Mouse (Mus musculus) Patski (cell line): ENCODE data around the gene Tfb1m. TPM values are rescaled to one million over a fixed set of nuclear protein-coding genes. Genes with fewer than 3 reads are reported as not detected.

ENCODE experiments used
- ATAC-seq: fragments of 100-300 bp; one replicate; pipeline ENCODE4 v1.8.0; 2021
- CTCF ChIA-PET: fragments of 350-600 bp; sonication (Branson Sonifier 250); formaldehyde crosslinking; loops from one replicate; lab custom pipeline; 2022; ENCODE audit warnings: inconsistent platforms; lab: Charles Lee
- POLR2A ChIA-PET: fragments of 350-600 bp; sonication (Branson Sonifier 250); formaldehyde crosslinking; loops from one replicate; lab custom pipeline; 2022; ENCODE audit warnings: antibody characterized with exemption, inconsistent platforms; lab: Charles Lee
- DNase-seq: peaks from one replicate; pipeline ENCODE4 v3.0.0-alpha.2; 2011; ENCODE audit warnings: low read depth, low spot score
- H3K27me3 ChIP-seq: fragments of 371-371 bp; one replicate; pipeline ENCODE4 v1.5.1; 2021
- CTCF ChIP-seq: fragments of 100-300 bp; IDR thresholded peaks from one replicate; pipeline ENCODE4 v1.5.1; 2021
- in situ Hi-C: fragments of 300-500 bp; cut with MboI; formaldehyde crosslinking; loops from 3 replicates; pipeline ENCODE4 v1.11.1; 2018; ENCODE audit warnings: low pct_unique_long_range_greater_than_20kb, mixed read lengths
- polyA plus RNA-seq: library from polyadenylated mRNA; unstranded; gene quantifications from one replicate; pipeline ENCODE4 v1.2.3, GENCODE M21; 2021

The Tfb1m gene
- polyA plus RNA-seq, 1 experiment from 2014 or later, result 12.8 TPM

DNA sequence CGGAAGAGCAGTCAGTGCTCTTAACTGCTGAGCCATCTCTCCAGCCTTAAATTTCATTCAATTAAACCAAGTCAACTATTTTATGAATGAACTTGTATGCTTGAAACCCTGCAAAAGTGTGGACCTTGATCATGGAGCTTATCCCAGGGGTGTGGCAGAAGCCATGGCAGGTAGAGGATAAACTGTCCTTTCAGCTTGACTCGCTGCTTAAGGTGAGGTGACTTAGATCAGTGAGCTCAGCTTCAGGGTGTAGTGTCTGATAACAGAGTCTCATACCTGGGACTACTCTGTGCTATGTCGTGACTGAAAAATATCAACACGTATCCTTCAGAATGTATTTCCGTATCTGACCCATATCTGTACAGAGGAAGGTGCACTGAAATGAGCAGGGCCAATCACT, 37.2 kb downstream of the Tfb1m start:
- DNase-seq (no peak), ATAC-seq (no peak)
- H3K27me3 ChIP-seq, result no peaks in the 10 kb centered on the region
- ChIA-PET CTCF (interaction anchor here (1.6 to 1.8 kb wide), 2 partner anchors 9 to 11 kb away, joined by 5 to 6 read pairs; no protein-coding TSS in a partner anchor), POLR2A (no interaction called here)
- TF ChIP-seq CTCF, result no peak
- in situ Hi-C loops, result no loop called here

DNA sequence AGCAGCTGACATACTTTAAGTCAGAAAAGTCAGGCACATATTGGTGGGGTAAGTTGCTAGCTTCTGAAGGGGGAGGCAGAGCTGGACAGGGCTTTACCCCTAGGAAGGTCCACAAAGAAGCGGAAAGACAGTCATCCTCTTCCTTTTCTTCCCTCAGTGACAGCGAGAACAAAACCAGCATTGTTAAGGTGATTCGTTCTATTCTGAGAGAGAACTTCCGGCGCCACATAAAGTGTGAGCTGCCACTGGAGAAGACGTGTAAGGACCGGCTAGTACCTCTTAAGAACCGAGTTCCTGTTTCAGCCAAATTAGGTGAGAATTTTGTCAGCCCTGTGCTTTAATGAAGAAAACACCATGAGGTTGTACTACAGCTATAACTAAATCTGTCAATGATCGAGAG, 41.2 kb downstream of the Tfb1m start:
- in situ Hi-C loops, result no loop called here
- CTCF ChIA-PET, result interaction anchor here (1.0 to 1.3 kb wide), 3 partner anchors 14 to 225 kb away, joined by 3 read pairs; no protein-coding TSS in a partner anchor
- POLR2A ChIA-PET, result no interaction called here
- no peak for ATAC-seq
- no peak for DNase-seq
- H3K27me3 ChIP-seq, result no peaks in the 10 kb centered on the region
- no peak for TF ChIP-seq CTCF

DNA sequence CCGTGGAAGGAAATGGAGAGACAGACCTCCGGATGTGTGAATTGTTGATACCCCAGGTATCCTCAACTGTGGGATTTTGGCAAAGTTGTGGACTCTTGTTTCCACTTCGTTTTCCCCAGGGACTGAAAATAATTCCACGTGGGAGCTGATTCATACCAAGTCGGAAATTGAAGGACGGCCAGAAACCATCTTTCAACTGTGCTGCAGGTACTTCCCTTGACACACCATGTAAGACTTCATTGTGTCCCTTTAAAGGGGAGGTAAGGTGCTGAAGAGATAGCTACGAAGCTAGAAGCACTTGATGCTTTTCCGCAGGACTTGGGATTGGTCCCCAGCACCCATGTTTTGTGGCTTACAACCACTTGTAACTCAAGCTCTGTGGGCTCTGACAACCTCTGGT, 41.7 kb downstream of the Tfb1m start:
- DNase-seq (no peak), ATAC-seq (no peak)
- CTCF ChIA-PET, result interaction anchor here (1.3 kb wide), 1 partner anchor 62 kb away, joined by 3 read pairs; no protein-coding TSS in a partner anchor
- no peak for TF ChIP-seq CTCF
- POLR2A ChIA-PET, result no interaction called here
- in situ Hi-C loops, result no loop called here
- no peaks in the 10 kb centered on the region for H3K27me3 ChIP-seq

DNA sequence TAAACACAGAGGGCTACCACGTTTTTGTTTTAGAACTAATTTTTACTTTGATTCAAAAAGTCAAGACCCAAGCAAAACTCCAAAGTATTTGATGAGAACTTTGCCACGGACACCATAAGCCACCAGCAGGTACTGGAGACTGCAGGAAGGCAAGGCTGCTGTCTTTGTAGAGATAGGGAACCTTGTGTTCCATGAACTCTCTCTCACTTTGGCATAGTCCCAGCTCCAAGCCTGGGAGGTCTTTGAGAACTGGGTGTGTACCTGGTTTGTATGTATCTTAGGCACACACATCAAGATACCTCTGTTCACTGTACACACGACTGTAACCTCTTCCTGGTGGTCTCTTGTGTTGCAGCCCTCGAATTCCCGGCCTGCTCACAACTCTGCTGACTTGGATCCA, 43.3 kb downstream of the Tfb1m start:
- ChIA-PET POLR2A (interaction anchor here (1.2 kb wide), 1 partner anchor 66 kb away, joined by 3 read pairs; no protein-coding TSS in a partner anchor), CTCF (no interaction called here)
- H3K27me3 ChIP-seq, result no peaks in the 10 kb centered on the region
- ATAC-seq, result no peak
- in situ Hi-C loops, result no loop called here
- TF ChIP-seq CTCF, result no peak
- no peak for DNase-seq

DNA sequence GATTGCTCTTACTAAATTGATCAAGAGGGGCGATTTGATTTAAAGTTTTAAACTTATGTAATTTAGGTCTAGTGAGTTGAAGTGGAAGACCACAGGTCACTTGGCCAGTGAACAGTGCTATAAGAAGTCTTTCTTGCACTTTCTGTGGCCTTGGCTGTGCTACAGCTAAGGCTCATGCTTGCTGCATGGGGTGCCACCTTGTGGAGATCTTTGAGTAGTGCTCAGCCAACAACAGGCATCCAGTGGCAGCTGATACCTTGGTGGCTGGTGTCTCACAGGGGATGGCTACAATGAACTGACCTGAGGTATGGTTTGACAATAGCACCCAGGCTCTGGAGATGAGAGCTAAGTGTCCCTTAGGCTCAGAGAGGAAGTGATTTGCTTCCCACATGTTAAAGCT, 47.7 kb downstream of the Tfb1m start:
- TF ChIP-seq CTCF, result peak; percentile 95
- ATAC-seq, result no peak
- DNase-seq, result no peak
- ChIA-PET POLR2A (no interaction called here), CTCF (interaction anchor here (0.7 to 5.3 kb wide), 28 partner anchors 9 to 285 kb away, joined by 3 to 86 read pairs (median 6); no protein-coding TSS in a partner anchor)
- in situ Hi-C loops, result no loop called here
- H3K27me3 ChIP-seq, result no peaks in the 10 kb centered on the region

DNA sequence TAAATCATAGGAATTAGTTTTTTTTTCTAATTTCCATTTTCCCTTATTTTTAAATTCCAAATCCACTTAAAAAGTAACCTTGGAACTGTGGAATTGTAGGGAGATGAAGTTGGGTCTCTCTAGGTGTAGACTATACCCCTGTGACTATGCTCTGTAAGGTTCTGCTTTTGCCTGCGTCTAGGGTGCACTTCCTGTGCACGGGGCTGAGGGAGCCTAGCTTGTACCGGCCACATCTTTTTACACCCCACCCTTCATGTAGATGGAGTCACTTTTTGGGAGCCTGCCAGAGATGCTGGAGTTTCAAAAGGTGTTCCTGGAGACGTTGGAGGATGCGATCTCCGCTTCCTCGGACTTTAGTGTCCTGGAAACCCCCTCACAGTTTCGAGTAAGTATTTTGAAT, 51.1 kb downstream of the Tfb1m start:
- no peaks in the 10 kb centered on the region for H3K27me3 ChIP-seq
- in situ Hi-C loops, result no loop called here
- ATAC-seq (no peak), DNase-seq (no peak)
- ChIA-PET CTCF (no interaction called here), POLR2A (no interaction called here)
- TF ChIP-seq CTCF, result no peak

DNA sequence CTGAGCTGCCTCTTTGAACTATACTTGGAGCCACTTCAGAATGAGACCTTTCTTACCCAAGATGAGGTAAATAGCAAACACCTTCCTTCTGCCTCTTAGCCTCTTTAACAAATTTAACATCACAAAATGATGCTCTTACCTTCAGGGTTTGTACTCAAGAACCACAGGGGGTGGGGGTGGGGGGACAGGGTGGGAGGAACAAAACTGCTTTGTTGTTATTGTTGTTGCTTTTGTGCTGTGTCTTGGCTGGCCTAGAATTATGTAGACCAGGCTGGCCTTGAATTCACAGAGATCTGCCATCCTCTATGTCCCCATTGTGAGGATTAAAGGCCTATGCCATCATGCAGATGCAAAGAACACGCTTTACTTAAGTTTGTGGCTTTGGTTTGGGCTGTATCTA, 51.9 kb downstream of the Tfb1m start:
- CTCF ChIA-PET, result no interaction called here
- POLR2A ChIA-PET, result no interaction called here
- no peak for TF ChIP-seq CTCF
- in situ Hi-C loops, result no loop called here
- no peaks in the 10 kb centered on the region for H3K27me3 ChIP-seq
- no peak for ATAC-seq
- no peak for DNase-seq

DNA sequence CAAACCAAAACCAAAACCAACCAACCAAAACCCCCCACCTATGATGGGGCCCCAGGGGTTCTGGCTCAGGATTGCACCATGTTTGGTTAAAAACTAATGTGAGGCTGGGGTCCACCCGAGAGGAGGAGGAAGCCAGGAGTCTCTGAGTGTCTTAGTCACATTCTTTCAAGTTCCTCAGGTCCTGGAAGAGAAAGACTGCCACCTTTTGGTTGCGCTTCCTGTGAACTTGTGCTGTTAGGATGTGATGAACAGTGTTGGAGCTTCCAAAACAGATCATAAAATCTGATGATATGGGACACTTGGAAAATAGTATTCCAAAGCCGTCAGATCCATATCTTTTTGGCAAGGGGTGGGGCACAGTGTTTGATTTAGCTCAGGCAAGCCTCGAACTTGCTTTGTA, 56.6 kb downstream of the Tfb1m start:
- POLR2A ChIA-PET, result no interaction called here
- ATAC-seq, result no peak
- peak; percentile 52 for TF ChIP-seq CTCF
- CTCF ChIA-PET, result interaction anchor here (2.6 kb wide), 1 partner anchor 9 kb away, joined by 19 read pairs; no protein-coding TSS in a partner anchor
- no peak for DNase-seq
- in situ Hi-C loops, result loop anchor here (5.0 kb wide), 1 partner anchor 49 kb away; no protein-coding TSS in a partner anchor
- H3K27me3 ChIP-seq, result no peaks in the 10 kb centered on the region

DNA sequence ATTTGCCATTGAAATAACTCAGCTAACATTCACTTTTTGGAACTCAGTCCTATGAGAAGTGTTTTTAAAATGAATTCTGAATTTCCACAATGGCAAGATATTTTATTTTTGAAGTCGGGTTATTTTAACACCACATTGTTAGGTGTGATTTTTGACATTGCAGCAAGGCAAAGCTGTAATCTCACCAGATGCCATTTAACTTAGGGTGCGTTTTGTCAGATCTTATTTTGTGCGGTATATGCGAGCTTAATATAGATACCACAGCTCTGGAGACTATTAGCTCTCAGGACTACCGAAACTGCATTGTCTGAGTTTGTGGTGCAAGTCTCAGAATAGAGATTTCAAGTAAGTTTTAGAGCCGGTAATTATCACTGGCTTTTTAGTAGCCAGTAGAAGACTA, 57.5 kb downstream of the Tfb1m start:
- ATAC-seq, result no peak
- no peaks in the 10 kb centered on the region for H3K27me3 ChIP-seq
- DNase-seq, result no peak
- in situ Hi-C loops, result loop anchor here (5.0 kb wide), 1 partner anchor 48 kb away; no protein-coding TSS in a partner anchor
- no peak for TF ChIP-seq CTCF
- ChIA-PET POLR2A (no interaction called here), CTCF (interaction anchor here (1.2 to 2.6 kb wide), 2 partner anchors 10 to 13 kb away, joined by 3 to 19 read pairs; no protein-coding TSS in a partner anchor)

DNA sequence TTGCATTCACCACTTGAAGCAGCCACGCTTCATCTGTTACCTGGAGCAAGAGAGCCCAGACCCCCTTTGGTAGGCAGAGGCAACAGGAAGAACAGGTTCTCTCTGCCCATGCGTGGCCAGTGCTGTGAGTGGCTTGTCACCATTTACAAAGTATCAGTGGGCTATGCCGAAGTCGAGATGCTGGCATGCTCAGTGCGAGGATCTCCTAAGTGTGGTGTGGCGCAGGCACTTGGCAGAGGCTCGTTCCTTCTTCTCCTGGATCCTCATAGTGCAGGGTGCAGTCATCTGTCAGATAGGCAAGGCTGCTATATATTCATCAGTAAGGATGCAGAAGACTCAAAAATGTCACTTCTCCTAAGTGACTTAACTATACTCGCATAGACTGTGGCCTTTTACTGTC, 58.1 kb downstream of the Tfb1m start:
- no peak for TF ChIP-seq CTCF
- H3K27me3 ChIP-seq, result no peaks in the 10 kb centered on the region
- ChIA-PET CTCF (interaction anchor here (1.2 to 2.6 kb wide), 2 partner anchors 11 to 12 kb away, joined by 3 to 19 read pairs; no protein-coding TSS in a partner anchor), POLR2A (no interaction called here)
- DNase-seq (no peak), ATAC-seq (no peak)
- in situ Hi-C loops, result no loop called here

DNA sequence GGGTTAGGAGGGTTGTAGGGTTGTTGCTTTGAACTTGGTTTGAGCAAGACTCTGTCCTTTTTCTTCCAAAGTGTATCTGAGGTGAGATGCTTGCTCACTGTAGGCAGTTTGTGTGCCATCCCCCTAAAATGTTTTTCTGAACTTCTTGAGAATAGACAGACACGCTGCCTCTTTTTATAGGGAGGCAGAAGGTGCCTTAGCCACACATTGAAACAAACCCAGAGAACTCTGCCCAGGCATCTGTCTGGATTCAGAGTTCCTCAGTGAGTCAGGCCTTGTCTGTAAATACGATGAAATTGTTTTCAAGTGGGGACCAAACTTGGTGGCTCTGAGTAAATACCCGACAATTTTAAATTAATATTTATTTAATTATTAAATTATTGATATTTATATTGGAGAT, 59.0 kb downstream of the Tfb1m start:
- in situ Hi-C loops, result no loop called here
- ATAC-seq (no peak), DNase-seq (no peak)
- no peaks in the 10 kb centered on the region for H3K27me3 ChIP-seq
- POLR2A ChIA-PET, result interaction anchor here (1.1 kb wide), 1 partner anchor 10 kb away, joined by 4 read pairs; no protein-coding TSS in a partner anchor
- CTCF ChIA-PET, result interaction anchor here (0.8 to 1.6 kb wide), 7 partner anchors 9 to 59 kb away, joined by 3 to 7 read pairs (median 3); no protein-coding TSS in a partner anchor
- no peak for TF ChIP-seq CTCF
